Mouse (Mus musculus) embryo, embryonic 10.5 days (tissue): ENCODE measurements around the gene Gm4498.
"Not testable (repeated sequence)": the region's sequence is repeated elsewhere in the genome, so short reads cannot be mapped to it uniquely, and the experiment has no call there.

Experiments used
- DNase-seq: peaks from one replicate; pipeline ENCODE4 v3.0.0-alpha.2; 2015; ENCODE audit warnings: low spot score

The Gm4498 gene

GRCm38 (mm10) chr7:20233728-20234127 is at the start of gene Gm4498:
TSS of gene Gm4498 (minus strand) at chr7:20233828.
- not testable (repeated sequence) for DNase-seq

- DNase-seq, result not testable (repeated sequence)
Measured at GRCm38 (mm10) chr7:20262734-20263133, 29.1 kb upstream of the Gm4498 start, which contains the start of gene Gm5890. TSS of gene Gm5890 (minus strand) at chr7:20262834.

GRCm38 (mm10) chr7:20205507-20205906 is 28.1 kb downstream of the Gm4498 start, which contains the start of gene Gm6164:
TSS of gene Gm6164 (minus strand) at chr7:20205607.
- not testable (repeated sequence) for DNase-seq

DNA sequence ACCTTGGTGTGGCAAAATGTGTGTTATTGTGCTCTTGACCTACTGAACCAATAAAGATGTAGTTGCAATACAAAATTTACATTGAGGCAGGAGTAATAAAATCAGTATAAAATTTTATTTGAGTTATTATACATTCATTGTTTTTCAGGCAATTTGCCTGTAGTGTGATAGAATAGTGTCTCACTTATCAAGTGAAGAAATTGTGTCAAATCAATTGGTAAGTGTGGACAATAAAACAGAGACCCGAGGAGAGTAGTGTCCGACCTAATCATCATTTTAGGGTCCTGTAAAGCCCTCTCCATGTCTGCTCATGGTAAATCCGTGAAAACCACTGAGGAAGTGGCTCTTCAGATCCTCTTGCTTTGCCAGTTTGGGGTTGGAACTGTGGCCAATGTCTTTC is 40.2 kb downstream of the Gm4498 start, which contains the start of gene Vmn1r95:
Gene Vmn1r95 (plus strand): TSS at position 301 of the 400 bp plus-strand sequence.
- DNase-seq, result not testable (repeated sequence)
